8 mouse cellular contexts compared by ENCODE assay signal in the genomic region with DNA sequence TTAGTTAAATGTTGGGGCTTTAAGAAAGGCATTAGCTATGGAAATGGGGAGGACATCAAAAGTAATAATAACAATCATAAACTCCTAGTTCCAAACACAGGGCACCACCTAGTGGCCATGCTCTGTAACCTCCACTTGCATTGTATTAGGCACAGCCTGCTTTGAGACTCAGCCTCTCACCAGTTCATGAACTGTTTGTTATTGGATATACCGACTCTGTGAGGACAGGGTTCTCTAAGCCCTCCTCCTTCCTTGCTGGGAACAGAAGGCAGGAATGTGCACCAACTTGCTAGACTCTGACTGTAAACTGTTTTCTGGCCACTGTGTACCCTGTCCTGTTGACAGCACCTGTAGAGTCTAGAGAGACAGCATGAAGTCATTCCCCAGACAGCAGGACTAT.
DNase-seq lines count a peak whose midpoint lies in the region; TF ChIP-seq lines count a peak whose summit lies in the region.

No protein-coding gene starts in this region.

- H3K4me3 ChIP-seq in MEL (ENCODE audit: control insufficient read depth in 1 of 2, insufficient read depth in 1 of 2, low read depth in 2 of 2, low read length in 2 of 2) = no peak overlapping the region
- no peak overlapping the region for H3K4me3 ChIP-seq in gastrocnemius, adult 2 months

- H3K9me3 ChIP-seq in MEL (replicated peaks; ENCODE audit: insufficient read depth, low read length) = no peaks in the 10 kb centered on the region

- peak; percentile 64 to 86 (median 81) for TF ChIP-seq CTCF in MEL (IDR thresholded peaks at IDR 0.05 in 2 of 3, conservative IDR thresholded peaks at IDR 0.05 in 1 of 3; ENCODE audit: control insufficient read depth in 1 of 3, insufficient read depth in 1 of 3, low read depth in 2 of 3, low read length in 3 of 3, poor library complexity in 1 of 3, severe bottlenecking in 1 of 3)
- TF ChIP-seq CTCF in gastrocnemius, adult 2 months (IDR thresholded peaks at IDR 0.05) = peak; percentile 88

- no peak for TF ChIP-seq POLR2A in MEL (IDR thresholded peaks at IDR 0.05; ENCODE audit: control insufficient read depth in 1 of 2, insufficient read depth in 1 of 2, low read depth in 1 of 2, low read length in 2 of 2, poor library complexity in 1 of 2)

- H3K27me3 ChIP-seq in MEL (ENCODE audit: control insufficient read depth in 1 of 2, insufficient read depth in 2 of 2, low read length in 2 of 2) = no peaks in the 10 kb centered on the region

- peak; percentile 62 to 64 for DNase-seq in left cerebral cortex, postnatal 14 days (ENCODE audit: low spot score in 2 of 2)
- DNase-seq in left cerebral cortex, adult 8-10 months (ENCODE audit: low spot score in 2 of 2) = no peak
- DNase-seq in MEL (ENCODE audit: low read depth, low spot score) = peak; percentile 71
- DNase-seq in c-Kit-positive CD71-positive TER-119-negative erythroid progenitor cells, embryonic 14.5 days (ENCODE audit: low read depth) = peak; percentile 42
- peak; percentile 75 for DNase-seq in gastrocnemius, adult 2 months
- DNase-seq in layer of hippocampus, postnatal 10 days (ENCODE audit: low spot score in 2 of 2) = peak; percentile 70 to 80
- DNase-seq in naive thymus-derived CD4-positive, alpha-beta T cell, adult 2 months (ENCODE audit: low read depth) = peak; percentile 76
- peak; percentile 66 for DNase-seq in urinary bladder, postnatal 25 days (ENCODE audit: low spot score)

- intact Hi-C loops in left cerebral cortex, postnatal 14 days (cut with DNase I) = loop anchor here (5.0 kb wide), 3 partner anchors 145 to 470 kb away; no protein-coding TSS in a partner anchor
- intact Hi-C loops in gastrocnemius, adult 2 months (cut with DNase I) = loop anchor here (1.0 to 5.0 kb wide), 3 partner anchors 142 to 465 kb away; no protein-coding TSS in a partner anchor

- no peaks in the 10 kb centered on the region for H3K79me2 ChIP-seq in MEL (ENCODE audit: control insufficient read depth, insufficient read depth, low read length, poor library complexity)

- peak; percentile 87 for TF ChIP-seq RAD21 in MEL (IDR thresholded peaks at IDR 0.05; ENCODE audit: low read depth, low read length)

- peaks cover 0 to 1% of the 10 kb centered on the region in 2 experiments; a peak in 1 of 4 replicates for H3K36me3 ChIP-seq in MEL (ENCODE audit: control insufficient read depth in 1 of 2, insufficient read depth in 2 of 2, low read length in 2 of 2)

- no peak for TF ChIP-seq EP300 in MEL (IDR thresholded peaks at IDR 0.05; ENCODE audit: low read depth in 1 of 2, low read length in 2 of 2)

- no peak overlapping the region for H3K9ac ChIP-seq in MEL (ENCODE audit: control insufficient read depth, low read depth, low read length, poor library complexity, severe bottlenecking)

- H3K27ac ChIP-seq in MEL (ENCODE audit: control insufficient read depth, low read depth, low read length) = no peak overlapping the region
- no peak overlapping the region for H3K27ac ChIP-seq in gastrocnemius, adult 2 months

- no peaks in the 10 kb centered on the region for H3K4me1 ChIP-seq in MEL (ENCODE audit: control insufficient read depth in 1 of 2, insufficient read depth in 2 of 2, low read length in 2 of 2)

TF ChIP-seq in MEL, 35 proteins besides CTCF, POLR2A, EP300 and RAD21:
- TF ChIP-seq POLR2AphosphoS5 (IDR thresholded peaks at IDR 0.05; ENCODE audit: borderline replicate concordance, low read depth, low read length) = no peak
- TF ChIP-seq ZC3H11A (IDR thresholded peaks at IDR 0.05; ENCODE audit: low read depth, low read length) = peak; percentile 70
- TF ChIP-seq SMC3 (IDR thresholded peaks at IDR 0.05; ENCODE audit: low read depth, low read length) = peak; percentile 88

Comparison
In these comparisons a context has a peak if more than half of its experiments do, and no peak if none do; other contexts are left out.
1. DNase-seq: peak in left cerebral cortex, postnatal 14 days (2 of 2), MEL (single experiment), c-Kit-positive CD71-positive TER-119-negative erythroid progenitor cells, embryonic 14.5 days (single experiment), gastrocnemius, adult 2 months (single experiment), layer of hippocampus, postnatal 10 days (2 of 2), naive thymus-derived CD4-positive, alpha-beta T cell, adult 2 months (single experiment) and urinary bladder, postnatal 25 days (single experiment); none in left cerebral cortex, adult 8-10 months (0 of 2).